Mouse (Mus musculus) cerebellum, adult 8-10 months (tissue): Measurements from ENCODE around the gene Cox15.

Source experiments
- DNase-seq: peaks from one replicate; pipeline ENCODE4 v3.0.0; 2022

Gene Cox15

DNA sequence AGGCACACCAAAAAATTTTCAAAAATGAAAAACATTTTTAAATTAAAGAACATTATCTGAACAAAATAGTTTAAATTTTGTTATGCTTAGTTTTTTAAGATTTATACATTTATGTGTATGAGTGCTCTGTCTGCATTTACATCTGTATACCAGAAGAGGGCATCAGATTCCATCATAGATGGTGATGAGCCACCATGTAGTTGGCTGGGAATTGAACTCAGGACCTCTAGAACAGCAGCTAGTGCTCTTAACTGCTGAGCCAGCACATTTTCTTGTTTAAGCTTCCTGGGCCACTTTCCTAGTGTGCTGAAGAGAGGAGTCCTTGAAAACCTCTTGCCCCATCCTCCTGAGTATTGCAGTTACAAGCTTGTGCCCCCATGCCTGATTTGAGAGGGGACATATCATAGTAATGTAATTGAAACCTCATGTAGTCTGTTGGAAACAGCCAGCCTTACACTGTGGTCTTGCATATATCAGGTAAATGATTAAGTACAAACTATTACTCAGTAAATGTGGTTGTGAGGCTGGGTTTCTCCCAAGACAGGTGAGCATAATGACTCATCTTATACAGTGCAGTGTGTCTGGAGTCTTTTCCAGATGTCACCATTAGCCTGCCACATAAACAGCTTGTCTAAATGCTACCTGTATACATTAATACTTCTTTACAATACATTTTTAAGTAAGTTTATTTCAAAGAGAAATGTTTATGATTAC lies 8.9 kb upstream of the Cox15 start:
- no peak for DNase-seq

DNA sequence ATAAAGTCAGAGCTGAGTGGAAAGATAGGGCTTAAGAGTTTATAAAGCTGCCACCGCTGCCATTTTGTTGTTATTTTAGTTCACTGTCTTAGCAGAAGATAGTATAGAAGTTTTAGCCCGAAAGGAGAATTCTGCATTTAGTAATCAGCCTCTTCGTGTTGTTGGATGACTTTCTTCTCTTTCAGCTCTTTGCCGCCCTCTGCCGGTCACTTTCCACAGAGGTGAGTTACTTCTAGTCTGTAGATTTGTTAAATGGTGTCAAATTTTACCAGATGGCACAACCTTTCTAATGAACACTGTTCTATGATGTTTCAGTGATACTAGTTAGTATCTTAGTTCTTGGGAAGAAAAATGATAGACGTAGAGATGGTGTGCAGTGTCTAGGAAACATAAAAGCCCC lies 7.7 kb upstream of the Cox15 start:
- DNase-seq = peak; percentile 60

DNA sequence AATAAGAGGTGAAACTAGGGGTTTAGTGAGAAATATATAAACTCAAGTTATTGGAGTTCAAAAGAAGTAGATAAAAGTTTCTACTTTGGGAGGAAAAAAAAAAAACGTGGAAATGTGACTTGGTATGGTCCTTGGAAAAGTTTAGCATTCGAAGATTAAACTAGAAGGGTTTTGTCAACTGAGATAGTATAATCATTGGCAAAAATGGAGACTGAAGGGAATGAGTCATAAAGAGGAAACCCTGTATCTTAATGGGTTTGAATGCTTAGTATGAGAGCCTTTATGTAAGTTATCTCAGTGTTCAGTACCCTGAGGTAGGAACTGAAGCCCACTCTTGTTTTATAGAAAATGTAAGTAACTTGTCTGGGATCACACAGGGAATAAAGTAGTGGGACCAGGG lies 2.1 kb upstream of the Cox15 start:
- no peak for DNase-seq

DNA sequence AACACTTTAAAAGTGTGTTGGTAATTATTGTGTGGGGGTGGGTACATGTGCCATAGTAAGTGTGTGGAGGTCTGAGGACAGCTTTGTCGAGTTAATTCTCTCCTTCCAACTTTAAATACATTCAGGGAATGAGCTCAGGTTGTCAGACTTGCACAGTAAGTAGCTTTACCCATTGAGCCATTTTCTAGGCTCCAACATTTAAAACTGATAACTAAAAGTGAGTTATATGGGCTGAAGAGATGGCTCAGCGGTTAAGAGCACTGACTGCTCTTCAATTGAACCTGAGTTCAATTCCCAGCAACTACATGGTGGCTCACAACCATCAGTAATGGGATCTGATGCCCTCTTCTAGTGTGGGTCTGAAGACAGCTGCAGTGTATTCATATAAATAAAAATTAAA lies 1.4 kb upstream of the Cox15 start:
- DNase-seq = no peak

DNA sequence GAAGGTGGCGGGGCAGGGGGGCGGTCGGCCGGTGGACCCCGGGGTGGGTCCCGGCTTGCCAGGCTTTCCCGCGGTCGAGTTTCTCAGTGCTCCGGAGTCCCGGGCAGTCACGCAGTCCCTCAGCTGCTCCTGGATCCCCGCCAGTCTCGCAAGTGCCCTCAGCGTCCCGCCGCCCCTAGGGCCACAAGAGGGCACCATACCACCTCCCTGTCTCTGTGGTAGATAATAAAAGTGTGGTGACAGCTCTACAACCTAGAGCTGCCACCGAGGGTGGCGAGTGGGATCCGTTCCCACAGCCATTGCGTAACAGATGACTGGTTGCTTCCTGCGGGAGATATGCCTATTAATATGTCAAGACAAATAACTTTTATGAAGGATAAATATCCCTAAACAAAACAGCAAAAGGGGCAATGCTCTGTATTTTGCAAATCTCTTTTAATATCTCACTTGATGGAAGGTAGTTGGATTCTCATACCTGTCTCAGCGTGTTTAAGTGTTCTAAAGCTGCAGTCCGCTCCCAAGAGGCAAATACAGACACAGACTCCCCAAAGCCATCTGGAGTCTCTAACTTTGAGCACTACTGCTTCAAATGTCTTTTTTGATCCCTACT lies 531 bp upstream of the Cox15 start:
- DNase-seq = peak; percentile 92

DNA sequence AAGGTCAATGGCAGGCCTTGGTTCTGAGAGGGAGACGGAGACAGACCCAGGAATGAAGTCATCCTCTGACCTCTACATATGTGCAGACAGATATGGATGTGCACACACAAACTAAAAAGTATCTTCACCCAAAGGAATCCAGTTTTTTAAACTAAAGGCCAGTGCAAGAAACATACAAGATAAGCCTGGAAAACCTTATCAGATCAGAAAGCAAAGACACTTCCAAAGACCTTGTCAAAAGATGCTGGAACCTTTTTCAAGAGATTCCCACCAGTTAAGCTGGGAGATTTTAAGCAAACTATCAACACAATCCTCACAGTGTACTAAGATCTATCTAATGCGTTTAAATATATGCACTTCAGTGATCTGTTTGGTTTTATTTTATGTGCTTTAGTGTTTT lies 2.8 kb downstream of the Cox15 start:
- no peak for DNase-seq

DNA sequence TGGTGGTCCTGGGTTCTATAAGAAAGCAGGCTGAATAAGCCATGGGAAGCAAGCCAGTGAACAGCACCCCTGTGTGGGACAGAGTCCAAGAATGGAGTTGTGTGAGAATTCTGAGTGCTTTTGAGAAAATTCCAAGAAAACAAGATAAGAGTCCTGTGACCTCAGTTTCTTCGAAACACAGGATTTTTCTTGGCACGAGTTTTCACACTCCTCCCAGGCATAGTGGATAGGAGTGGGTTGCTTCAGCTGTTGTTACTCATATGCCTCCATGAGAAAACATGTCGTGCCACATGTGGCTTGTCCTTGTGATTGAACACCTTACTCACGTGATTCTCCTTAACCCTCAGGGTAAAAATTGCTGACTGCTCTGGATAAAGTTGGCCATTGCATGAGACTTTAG lies 4.9 kb downstream of the Cox15 start:
- DNase-seq = no peak

DNA sequence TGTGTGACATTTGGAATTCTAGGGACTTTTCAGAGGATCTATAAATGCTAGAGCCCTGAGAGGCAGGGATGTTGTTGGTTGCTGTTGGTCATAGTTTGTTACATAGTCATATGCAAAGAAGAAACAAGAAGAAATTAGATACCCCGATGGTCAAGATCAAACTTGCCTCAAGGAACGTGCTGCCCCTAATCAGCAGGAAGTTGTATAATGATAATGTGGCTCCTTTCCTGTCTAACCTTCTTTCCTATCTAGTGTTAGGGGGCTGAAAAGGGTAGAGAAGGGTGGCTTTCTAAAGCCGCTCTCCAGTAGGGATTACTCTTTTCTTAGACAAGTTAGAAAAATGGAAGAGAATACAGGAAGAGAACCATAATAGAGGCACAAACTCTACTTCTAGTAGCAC lies 7.1 kb downstream of the Cox15 start:
- no peak for DNase-seq

DNA sequence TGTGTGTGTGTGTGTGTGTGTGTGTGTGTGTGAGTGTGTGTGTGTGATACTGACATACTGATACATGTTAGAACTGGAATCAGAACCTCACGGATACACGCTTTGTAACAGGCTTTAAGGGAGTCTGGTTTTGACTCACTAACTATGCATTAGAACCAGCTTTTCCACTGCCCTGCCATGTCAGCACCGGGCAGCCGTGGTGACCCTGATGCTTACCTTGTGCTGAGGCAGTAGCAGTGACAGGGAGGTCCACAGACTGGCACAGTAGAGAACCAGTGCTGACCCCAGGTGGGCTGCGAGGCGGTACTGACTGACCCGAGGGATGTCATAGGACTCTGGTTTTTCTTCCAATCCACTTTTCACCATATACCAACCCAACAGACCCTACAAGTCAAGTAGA lies 9.4 kb downstream of the Cox15 start:
- DNase-seq = no peak

DNA sequence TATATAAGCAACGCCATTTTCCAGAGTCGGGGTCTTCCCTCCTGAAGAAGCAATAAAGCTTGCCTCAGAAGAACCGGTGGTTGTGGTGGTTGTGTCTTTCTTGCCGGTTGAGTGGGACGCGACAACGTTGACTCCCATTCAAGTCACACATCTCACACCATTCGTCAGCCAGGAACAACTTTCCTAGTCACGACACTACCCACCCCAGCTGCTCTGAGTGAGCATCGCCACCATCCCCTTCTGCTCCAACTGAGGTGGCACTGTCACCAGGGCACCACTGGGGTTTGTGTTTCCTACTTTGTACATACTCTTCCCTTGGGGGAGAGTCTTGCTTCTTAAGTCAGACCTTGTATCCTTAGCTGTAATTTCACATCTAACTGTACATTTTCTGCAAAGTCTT lies 14.4 kb downstream of the Cox15 start:
- no peak for DNase-seq

DNA sequence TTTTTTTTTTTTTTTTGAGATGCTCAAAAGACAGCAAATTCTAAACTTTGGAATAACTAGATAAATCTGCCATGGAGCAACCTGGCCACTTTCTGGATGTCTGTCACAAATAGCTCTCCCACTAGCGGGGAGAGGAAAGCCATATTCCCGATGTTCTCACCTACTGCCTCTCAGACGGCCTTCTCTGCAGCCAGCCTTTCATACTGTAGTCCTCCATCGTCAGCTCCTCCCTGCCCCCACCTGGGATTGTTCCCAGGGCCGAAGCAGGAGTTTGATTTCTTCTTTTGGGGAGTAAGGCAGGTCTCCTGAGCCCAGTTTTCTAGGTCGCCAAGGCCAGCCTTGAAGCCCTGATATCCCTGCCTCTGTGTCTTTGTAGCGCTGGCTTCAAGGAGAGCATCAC lies 21.6 kb downstream of the Cox15 start:
- no peak for DNase-seq

DNA sequence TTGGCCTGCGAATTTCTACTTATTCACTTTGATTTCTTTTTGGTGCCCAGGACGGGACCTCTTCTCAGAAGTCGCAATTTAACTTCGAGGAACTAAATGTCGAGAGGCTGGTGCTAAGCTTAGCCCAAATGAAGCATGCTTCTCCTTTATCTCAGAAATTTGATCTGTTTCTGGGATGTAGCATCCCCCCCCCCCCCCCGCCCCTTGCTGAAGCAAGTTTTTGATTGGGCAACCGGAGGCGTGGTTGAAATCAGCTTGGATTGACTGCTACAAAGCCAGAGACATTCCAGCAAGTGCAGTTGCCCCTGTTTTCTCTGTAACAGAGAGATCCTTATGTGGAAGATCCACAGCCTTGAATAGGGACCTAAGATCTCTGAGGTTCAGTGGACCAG lies 22.8 kb downstream of the Cox15 start:
- no peak for DNase-seq

DNA sequence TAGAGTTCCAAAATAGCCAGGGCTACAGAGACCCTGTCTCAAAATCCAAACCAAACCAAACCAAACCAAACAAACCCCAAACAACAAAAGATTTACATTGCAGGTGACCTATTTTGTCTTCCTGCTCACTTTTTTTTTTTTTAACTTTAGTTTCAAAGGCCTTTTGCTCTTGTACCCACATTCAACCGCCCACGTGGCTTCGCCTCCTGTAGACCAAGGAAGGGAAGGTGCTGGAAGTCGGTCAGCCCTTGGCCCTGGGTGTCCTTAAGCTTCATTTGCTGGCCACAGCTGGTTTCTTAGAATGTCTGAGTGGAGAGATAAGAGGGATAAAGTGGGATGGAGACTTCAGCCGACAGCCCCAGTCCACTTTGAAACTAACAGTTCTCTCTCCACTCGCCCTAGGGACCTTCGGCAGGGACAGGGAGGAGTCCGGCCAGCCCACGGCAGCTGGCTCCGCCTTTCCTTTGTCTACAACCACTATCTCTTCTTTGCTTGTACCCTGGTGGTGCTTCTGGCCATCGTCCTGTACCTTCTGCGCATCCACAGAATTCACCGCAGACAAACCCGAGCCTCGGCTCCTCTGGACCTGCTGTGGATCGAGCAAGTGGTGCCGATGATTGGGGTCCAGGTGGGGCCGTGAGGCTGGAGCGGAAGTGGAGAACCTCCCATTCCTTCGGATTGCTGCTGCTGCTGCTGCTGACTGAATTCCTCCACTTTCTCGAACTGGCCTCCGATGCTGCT lies 23.3 kb downstream of the Cox15 start:
- DNase-seq = no peak

DNA sequence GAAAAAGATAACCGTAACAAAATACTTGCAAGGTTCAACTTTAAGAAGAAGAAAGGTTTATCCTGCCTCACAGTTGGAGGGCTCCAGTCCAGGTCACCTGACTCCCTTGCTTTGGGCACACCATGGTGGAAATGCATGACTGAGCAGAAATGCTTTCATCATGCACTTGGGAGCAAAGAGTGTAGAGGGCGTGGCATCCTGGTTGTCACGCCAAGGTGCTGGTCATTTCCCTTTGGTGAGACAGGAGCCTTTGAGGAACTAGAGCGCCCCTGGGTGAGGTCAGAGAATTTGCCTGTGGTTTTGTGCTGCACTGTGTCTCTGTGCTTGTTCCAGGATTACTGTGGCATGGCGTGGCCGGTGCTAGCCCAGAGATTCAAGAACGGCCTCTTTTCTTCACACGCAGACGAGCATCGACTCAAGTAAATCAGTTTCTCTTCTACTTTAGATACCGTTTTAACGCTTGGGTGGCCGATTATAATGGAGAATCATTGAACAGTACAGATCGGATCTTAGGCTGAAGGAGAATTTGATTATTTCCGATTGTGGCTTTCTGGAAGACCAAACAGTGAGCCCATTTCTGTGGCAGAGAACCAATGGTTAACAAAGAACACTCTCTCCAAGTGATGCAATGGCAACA lies 26.2 kb downstream of the Cox15 start:
- no peak for DNase-seq

DNA sequence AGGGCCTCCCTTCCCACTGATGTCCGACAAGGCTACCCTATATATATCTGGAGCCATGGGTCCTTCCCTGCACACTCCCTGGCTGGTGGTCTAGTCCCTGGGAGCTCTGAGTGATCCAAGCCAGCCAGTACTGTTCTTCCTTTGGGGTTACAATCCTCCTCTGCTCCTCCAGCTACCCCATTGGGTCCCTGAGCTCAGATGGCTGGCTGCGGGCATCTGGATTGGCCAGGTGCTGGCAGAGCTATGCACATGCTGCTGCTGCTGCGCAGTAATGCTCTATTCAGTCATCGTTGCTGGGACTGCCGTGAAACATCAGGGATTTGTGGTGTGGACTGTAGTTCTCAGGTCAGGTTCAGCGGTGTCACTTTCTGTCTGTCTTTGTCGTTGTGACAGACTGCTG lies 28.0 kb downstream of the Cox15 start:
- no peak for DNase-seq

DNA sequence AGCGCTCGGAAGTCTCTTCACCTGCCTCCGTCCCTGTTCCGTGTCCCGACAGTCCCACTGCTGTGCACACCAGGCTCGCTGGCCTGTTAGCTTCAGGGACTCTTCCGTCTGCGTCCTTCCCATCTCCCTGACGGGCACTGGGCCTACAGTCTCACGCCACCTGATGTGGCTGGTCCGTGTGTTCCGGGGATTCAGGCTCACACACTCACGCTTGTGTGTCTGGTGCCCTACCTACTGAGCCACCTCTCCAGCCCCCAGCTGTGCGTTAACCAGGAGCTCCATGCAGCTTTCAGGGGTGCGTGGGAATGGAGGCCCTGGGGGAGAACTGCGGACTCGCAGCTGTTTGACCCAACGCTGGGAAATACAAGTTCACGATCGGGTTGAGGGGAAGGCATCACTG lies 28.6 kb downstream of the Cox15 start:
- DNase-seq = no peak

DNA sequence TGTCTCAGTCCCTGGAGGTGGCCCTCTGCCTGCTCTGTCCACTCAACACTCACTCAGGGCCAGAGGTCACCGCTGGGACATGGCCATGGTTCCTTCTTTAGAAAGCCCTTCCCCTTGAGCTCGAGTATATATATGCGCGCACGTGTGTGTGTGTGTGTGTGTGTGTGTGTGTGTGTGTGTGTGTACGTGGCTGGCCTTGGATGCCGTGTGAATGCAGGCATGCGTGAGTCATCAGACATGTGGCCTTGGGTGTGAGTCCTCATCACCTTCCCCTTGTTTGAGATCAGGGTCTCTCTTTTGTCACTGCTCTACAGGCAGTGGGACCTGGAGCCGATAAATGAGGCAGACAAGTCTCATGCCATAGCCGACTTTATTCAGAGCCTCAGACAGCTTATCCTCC lies 29.3 kb downstream of the Cox15 start:
- DNase-seq = no peak

DNA sequence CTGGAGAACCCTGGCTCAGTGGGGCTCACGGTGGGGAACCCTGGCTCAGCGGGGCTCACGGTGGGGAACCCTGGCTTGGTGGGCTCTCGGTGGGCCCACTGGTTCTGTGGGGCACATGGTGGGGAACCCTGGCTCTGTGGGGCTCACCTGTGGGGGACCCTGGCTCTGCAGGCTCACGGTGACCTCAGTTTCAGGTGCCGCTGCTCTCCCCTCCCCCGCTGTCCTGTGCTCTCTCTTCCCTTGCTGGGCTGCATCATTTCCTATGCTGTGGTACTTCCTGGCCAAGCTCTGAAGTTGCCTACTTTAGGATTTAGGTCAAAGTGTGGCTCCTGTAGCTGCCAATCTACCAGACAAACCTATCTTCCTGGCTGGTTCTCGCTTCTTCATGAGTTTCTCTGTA lies 29.9 kb downstream of the Cox15 start:
- no peak for DNase-seq

DNA sequence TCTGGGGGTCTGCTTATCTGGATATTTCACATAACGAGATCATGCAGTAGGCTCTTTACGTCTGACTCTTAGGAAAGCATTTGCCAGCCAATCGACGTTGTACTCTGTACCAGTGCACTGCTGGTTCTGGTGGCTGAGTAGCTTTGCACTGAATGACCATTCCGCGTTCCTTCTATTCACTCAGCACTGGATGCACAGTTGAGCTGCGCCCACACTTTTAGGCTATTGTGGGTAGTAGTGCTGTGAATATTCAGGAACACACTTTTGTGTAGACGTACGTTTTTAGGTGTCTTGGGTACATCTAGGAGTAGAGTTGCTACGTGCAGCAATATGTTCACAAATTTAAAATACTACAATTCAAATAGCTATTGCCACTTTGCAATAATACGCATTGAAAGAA lies 32.7 kb downstream of the Cox15 start:
- no peak for DNase-seq

DNA sequence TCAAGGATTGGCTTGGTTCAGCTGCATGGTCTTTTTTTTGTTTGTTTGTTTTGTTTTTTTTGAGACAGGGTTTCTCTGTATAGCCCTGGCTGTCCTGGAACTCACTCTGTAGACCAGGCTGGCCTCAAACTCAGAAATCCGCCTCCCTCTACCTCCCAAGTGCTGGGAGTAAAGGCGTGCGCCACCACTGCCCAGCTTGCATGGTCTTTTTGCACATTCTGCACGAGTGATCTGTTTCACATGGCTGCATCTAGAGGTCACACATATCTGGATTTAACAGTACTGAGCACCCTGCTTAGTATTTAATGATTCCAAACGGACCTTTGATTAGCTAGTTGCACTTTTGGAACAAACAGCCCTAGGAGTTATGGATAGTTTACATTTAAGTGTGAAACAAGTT lies 40.8 kb downstream of the Cox15 start:
- no peak for DNase-seq

DNA sequence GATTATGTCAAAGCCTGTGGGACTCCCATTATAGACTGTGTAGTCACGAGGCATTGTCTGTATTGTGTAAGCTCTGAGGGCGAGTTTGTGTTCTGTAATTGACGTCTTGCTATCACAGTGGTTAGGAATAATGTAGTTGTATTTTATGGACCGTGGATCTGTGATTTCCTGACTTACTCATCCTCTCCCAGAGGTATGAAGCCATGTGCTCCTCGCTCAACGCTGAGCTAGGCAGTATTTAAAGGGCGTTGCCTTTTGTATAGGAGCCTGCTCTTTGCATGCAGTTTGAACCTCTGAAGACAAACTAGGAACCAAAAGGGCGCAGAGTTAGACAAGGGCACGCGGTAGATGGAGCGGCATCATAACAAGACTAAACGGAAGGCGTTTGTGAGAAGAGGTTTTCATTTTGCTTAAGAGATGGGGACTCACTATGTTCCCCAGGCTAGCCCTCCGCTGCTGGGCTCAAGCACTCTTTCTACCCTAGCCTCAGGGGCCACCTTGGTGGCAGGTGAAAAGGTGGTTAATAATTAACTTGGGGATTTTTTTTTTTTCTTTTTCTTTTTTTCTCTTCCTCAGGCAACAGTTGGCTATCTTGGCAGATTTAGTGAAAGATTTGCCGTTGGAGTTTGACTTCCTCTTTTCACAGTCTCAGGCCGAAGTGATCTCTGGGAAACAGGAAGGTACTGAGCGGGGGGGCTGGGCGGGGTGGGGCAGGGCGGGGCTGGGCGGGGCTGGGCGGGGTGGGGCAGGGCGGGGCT lies 41.5 kb downstream of the Cox15 start:
- no peak for DNase-seq

DNA sequence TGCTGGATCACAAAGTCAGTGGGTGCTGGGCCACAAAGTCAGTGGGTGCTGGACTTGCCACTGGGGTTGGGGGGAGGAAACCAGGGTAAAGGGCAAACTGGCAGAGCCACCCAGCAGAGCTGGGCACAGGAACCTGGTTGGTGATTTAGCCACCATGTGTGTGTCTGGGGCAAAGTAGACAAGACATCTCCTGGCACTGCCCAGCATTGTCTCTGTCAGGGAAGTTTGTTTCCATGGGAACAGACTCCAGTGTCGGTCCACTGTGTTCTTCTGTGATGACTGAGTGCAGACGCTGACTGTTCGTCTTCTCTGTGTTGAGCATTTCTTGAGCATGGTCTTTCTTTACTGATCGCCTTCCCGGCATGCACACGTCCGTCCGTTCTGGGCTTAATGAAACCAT lies 43.5 kb downstream of the Cox15 start:
- DNase-seq = no peak

DNA sequence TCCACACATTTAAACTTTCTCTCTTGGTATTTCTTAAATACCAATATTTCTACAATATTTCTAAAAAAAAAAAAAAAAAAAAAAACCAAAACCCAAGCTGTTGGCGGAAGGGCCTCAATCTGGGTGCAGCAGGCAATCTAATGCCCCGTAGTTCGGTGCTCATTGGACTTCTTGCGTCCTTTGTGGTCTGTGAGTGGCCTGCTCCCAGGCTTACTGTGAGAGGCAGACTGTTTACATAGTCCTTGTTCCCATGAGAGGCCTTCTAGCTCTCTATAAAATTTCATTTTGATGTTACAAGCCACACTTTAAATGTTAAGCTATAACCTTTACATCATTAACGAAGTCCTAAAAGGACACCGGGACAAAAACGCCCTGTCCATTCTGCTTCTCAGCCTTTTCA lies 44.6 kb downstream of the Cox15 start:
- no peak for DNase-seq
